Mouse (Mus musculus): ENCODE measurements at regions not wholly inside any gene's neighbourhood (a gene's known extent, or its start where the extent isn't known, plus 50 kb on each side); places are given as distances from the start of the nearest gene placed in this dataset.

- Histone ChIP-seq H3K4me3 (no peak overlapping the region), H3K36me3 (replicated peaks) (no peaks in the 10 kb centered on the region), H3K27me3 (ENCODE audit: poor library complexity, severe bottlenecking) (no peaks in the 10 kb centered on the region), H3K9me3 (peaks cover 10% of the 10 kb centered on the region; the same call in 1 of the 2 replicates), H3K4me1 (no peaks in the 10 kb centered on the region), H3K27ac (no peak overlapping the region)
- WGBS, result 91% methylated on average over 2 of the region's 2 CpGs
- no peak for DNase-seq (ENCODE audit: extremely low spot score, low spot score)
Observed at GRCm38 (mm10) chr2:33996331-33996730, 108.6 kb upstream of the Mvb12b start.

GRCm38 (mm10) chr2:33991299-33991698 lies 103.6 kb upstream of the Mvb12b start:
- 83% methylated on average over 4 of the region's 4 CpGs for WGBS

GRCm38 (mm10) chr2:33990711-33991110 lies 103.0 kb upstream of the Mvb12b start:
- Histone ChIP-seq H3K4me3 (no peak overlapping the region), H3K27ac (no peak overlapping the region), H3K4me1 (peaks cover 7% of the 10 kb centered on the region), H3K9me3 (peaks cover 10% of the 10 kb centered on the region; the same call in 1 of the 2 replicates), H3K27me3 (ENCODE audit: poor library complexity, severe bottlenecking) (no peaks in the 10 kb centered on the region), H3K36me3 (replicated peaks) (no peaks in the 10 kb centered on the region)
- no peak for DNase-seq (ENCODE audit: extremely low spot score, low spot score)
- WGBS, result 86% methylated on average over 6 of the region's 6 CpGs

More at GRCm38 (mm10) chr2:33991299-33991698, 103.6 kb upstream of the Mvb12b start:
- H3K4me1 ChIP-seq, result peaks cover 7% of the 10 kb centered on the region
- peaks cover 10% of the 10 kb centered on the region; the same call in 1 of the 2 replicates for H3K9me3 ChIP-seq
- no peaks in the 10 kb centered on the region for H3K27me3 ChIP-seq (ENCODE audit: poor library complexity, severe bottlenecking)
- H3K4me3 ChIP-seq, result no peak overlapping the region
- H3K36me3 ChIP-seq (replicated peaks), result no peaks in the 10 kb centered on the region
- DNase-seq (ENCODE audit: extremely low spot score, low spot score), result no peak
- H3K27ac ChIP-seq, result no peak overlapping the region

- Histone ChIP-seq H3K36me3 (replicated peaks) (no peaks in the 10 kb centered on the region), H3K27me3 (ENCODE audit: poor library complexity, severe bottlenecking) (no peaks in the 10 kb centered on the region), H3K27ac (0 out of 2 replicates have a peak overlapping the region, but pooled peaks have one; percentile 15), H3K4me3 (no peak overlapping the region), H3K4me1 (peaks cover 7% of the 10 kb centered on the region), H3K9me3 (peaks cover 7% of the 10 kb centered on the region; the same call in 1 of the 2 replicates)
- DNase-seq (ENCODE audit: extremely low spot score, low spot score), result no peak
- WGBS, result 80% methylated on average over 12 of the region's 12 CpGs
Observed at GRCm38 (mm10) chr2:33989555-33990370, 102.0 kb upstream of the Mvb12b start.

GRCm38 (mm10) chr2:33986420-33986819 lies 98.7 kb upstream of the Mvb12b start:
- H3K36me3 ChIP-seq (replicated peaks), result no peaks in the 10 kb centered on the region
- no peaks in the 10 kb centered on the region for H3K27me3 ChIP-seq (ENCODE audit: poor library complexity, severe bottlenecking)
- no peak for DNase-seq (ENCODE audit: extremely low spot score, low spot score)
- no peaks in the 10 kb centered on the region for H3K9me3 ChIP-seq
- WGBS, result 22% methylated on average over 4 of the region's 4 CpGs
- peaks cover 23% of the 10 kb centered on the region for H3K4me1 ChIP-seq
- H3K27ac ChIP-seq, result no peak overlapping the region
- no peak overlapping the region for H3K4me3 ChIP-seq

GRCm38 (mm10) chr2:33985316-33985715 lies 97.6 kb upstream of the Mvb12b start:
- no peaks in the 10 kb centered on the region for H3K27me3 ChIP-seq (ENCODE audit: poor library complexity, severe bottlenecking)
- 88% methylated on average over 11 of the region's 11 CpGs for WGBS
- H3K36me3 ChIP-seq (replicated peaks), result no peaks in the 10 kb centered on the region
- no peak for DNase-seq (ENCODE audit: extremely low spot score, low spot score)
- no peaks in the 10 kb centered on the region for H3K9me3 ChIP-seq
- H3K27ac ChIP-seq, result no peak overlapping the region
- peaks cover 21% of the 10 kb centered on the region for H3K4me1 ChIP-seq
- no peak overlapping the region for H3K4me3 ChIP-seq

- 0 out of 2 replicates have a peak, but pooled peaks cover 2% of the 10 kb centered on the region for H3K27me3 ChIP-seq (ENCODE audit: poor library complexity, severe bottlenecking)
- no peak overlapping the region for H3K27ac ChIP-seq
- H3K9me3 ChIP-seq, result no peaks in the 10 kb centered on the region
- WGBS, result 48% methylated on average over 11 of the region's 11 CpGs
- H3K4me1 ChIP-seq, result peaks cover 16% of the 10 kb centered on the region
- DNase-seq (ENCODE audit: extremely low spot score, low spot score), result no peak
- no peaks in the 10 kb centered on the region for H3K36me3 ChIP-seq (replicated peaks)
- no peak overlapping the region for H3K4me3 ChIP-seq
Observed at GRCm38 (mm10) chr2:33983112-33983748, 95.5 kb upstream of the Mvb12b start.

GRCm38 (mm10) chr2:33981936-33982335 lies 94.2 kb upstream of the Mvb12b start:
- H3K27me3 ChIP-seq (ENCODE audit: poor library complexity, severe bottlenecking), result 0 out of 2 replicates have a peak, but pooled peaks cover 4% of the 10 kb centered on the region
- WGBS, result 40% methylated on average over 8 of the region's 8 CpGs
- peaks cover 16% of the 10 kb centered on the region for H3K4me1 ChIP-seq
- H3K4me3 ChIP-seq, result no peak overlapping the region
- no peaks in the 10 kb centered on the region for H3K36me3 ChIP-seq (replicated peaks)
- DNase-seq (ENCODE audit: extremely low spot score, low spot score), result no peak
- H3K27ac ChIP-seq, result no peak overlapping the region
- H3K9me3 ChIP-seq, result no peaks in the 10 kb centered on the region

GRCm38 (mm10) chr2:33981321-33981720 lies 93.6 kb upstream of the Mvb12b start:
- no peak overlapping the region for H3K27ac ChIP-seq
- 0 out of 2 replicates have a peak, but pooled peaks cover 5% of the 10 kb centered on the region for H3K27me3 ChIP-seq (ENCODE audit: poor library complexity, severe bottlenecking)
- 86% methylated on average over 7 of the region's 7 CpGs for WGBS
- no peak overlapping the region for H3K4me3 ChIP-seq
- DNase-seq (ENCODE audit: extremely low spot score, low spot score), result no peak
- no peaks in the 10 kb centered on the region for H3K36me3 ChIP-seq (replicated peaks)
- peaks cover 16% of the 10 kb centered on the region for H3K4me1 ChIP-seq
- H3K9me3 ChIP-seq, result no peaks in the 10 kb centered on the region

GRCm38 (mm10) chr2:33980884-33981283 lies 93.1 kb upstream of the Mvb12b start:
- Histone ChIP-seq H3K9me3 (no peaks in the 10 kb centered on the region), H3K36me3 (replicated peaks) (no peaks in the 10 kb centered on the region), H3K27ac (no peak overlapping the region), H3K27me3 (ENCODE audit: poor library complexity, severe bottlenecking) (0 out of 2 replicates have a peak, but pooled peaks cover 9% of the 10 kb centered on the region), H3K4me1 (peaks cover 19% of the 10 kb centered on the region), H3K4me3 (no peak overlapping the region)
- WGBS, result 86% methylated on average over 10 of the region's 10 CpGs
- DNase-seq (ENCODE audit: extremely low spot score, low spot score), result no peak

- Histone ChIP-seq H3K36me3 (replicated peaks) (no peaks in the 10 kb centered on the region), H3K27me3 (ENCODE audit: poor library complexity, severe bottlenecking) (peaks cover 21% of the 10 kb centered on the region; the same call in 1 of the 2 replicates), H3K27ac (no peak overlapping the region), H3K4me1 (peaks cover 33% of the 10 kb centered on the region), H3K4me3 (no peak overlapping the region), H3K9me3 (no peaks in the 10 kb centered on the region)
- DNase-seq (ENCODE audit: extremely low spot score, low spot score), result no peak
Observed at GRCm38 (mm10) chr2:33979276-33979675, 91.5 kb upstream of the Mvb12b start.

- H3K27ac ChIP-seq, result no peak overlapping the region
- no peaks in the 10 kb centered on the region for H3K9me3 ChIP-seq
- no peak overlapping the region for H3K4me3 ChIP-seq
- no peaks in the 10 kb centered on the region for H3K36me3 ChIP-seq (replicated peaks)
- DNase-seq (ENCODE audit: extremely low spot score, low spot score), result no peak
- peaks cover 26% of the 10 kb centered on the region; the same call in 1 of the 2 replicates for H3K27me3 ChIP-seq (ENCODE audit: poor library complexity, severe bottlenecking)
- WGBS, result 88% methylated on average over 4 of the region's 4 CpGs
- peaks cover 41% of the 10 kb centered on the region for H3K4me1 ChIP-seq
Observed at GRCm38 (mm10) chr2:33978550-33978949, 90.8 kb upstream of the Mvb12b start.

Measured in forebrain, embryonic 10.5 days (tissue).